Mouse (Mus musculus) megakaryocyte-erythroid progenitor cell, adult 5-6 weeks (primary cell): Measurements from ENCODE around the gene Wdr95. TPM values are rescaled to one million over a fixed set of nuclear protein-coding genes. Genes with fewer than 3 reads are reported as not detected.

Experiments
- ATAC-seq: replicated peaks from 2 replicates; pipeline ENCODE4 v1.8.0; 2016; ENCODE audit warnings: mild to moderate bottlenecking, inconsistent platforms; ENCODE audit not compliant: severe bottlenecking, poor library complexity, low FRiP score, low TSS enrichment
- total RNA-seq, 2 experiments: library from RNA; stranded (forward) in 1 of 2; stranded (reverse) in 1 of 2; fragments of 200-1000, 215-1000 nt in 1 of 2; fragments of >200 nt in 1 of 2; fragmentation: Nextera tagmentation in 1 of 2; gene quantifications; 2 replicates each; pipeline ENCODE4 v1.2.3; 2014 to 2017

The Wdr95 gene
- total RNA-seq, 2 experiments from 2014 or later: not detected

DNA sequence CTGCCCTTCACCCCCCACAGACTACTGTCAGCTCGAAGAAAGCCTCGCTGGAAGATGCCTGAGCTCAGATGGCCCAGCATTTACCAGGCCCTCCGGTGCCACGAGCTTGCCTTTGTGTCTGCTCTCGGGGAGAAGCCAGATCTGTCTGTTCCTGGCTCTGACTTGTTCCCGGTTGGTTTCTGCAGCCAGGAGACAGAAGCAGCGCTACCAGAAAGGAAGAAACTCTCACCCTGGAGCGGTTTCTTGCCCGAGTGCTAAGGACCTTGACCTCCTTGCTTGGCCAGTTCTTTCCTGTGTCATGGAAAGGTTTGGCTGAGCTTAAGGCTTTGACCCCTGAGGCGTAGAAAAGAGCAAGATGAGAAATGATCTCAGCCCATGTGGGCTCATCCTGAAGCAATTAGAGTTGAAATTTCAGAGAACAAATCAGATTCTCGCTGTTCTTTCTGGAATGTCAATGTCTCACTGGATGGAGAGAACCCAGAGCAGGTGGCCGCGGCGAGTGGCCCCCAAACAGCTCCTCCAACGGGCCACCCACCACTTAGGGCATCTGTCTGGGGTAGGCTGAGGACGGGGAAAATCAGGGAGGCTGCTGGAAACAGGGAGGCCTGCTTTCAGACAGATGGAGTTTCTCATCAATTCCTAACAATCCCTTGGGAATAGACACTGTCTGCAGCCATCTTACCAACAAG lies 83.1 kb downstream of the Wdr95 start:
- no peak for ATAC-seq

DNA sequence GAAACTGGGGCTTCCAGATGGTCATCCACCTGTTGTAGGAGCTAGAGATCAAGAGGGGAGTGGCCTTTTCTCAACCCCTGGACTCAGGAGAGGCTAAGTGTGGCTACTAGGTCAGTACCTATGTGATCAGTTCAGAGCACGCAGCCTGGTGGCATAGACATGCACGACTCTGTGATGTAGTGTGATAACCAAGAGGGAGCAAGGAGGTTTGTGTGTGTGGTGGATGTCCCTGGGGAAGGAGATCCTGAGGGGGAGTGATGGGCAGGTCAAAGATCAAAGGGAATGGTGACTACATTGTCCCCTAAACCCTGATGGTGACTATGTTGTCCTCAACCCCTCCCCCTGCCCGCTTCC lies 83.7 kb downstream of the Wdr95 start:
- ATAC-seq: no peak

DNA sequence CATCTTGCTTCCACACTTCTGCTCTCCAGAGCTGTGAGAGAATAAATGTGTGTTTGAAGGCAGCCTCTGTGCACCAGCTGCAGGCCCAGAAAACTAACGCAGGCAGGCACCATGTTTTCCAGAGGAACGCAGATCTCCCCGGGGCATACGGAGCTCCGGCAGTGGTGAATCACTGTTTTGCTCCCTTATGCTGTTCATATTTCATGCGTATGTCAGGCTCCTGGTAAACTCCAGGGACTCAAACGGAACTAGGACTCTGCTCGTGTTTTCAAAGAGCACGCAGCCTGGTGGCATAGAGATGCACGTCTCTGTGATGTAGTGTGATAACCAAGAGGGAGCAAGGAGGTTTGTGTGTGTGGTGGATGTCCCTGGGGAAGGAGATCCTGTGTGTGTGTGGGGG lies 84.3 kb downstream of the Wdr95 start:
- no peak for ATAC-seq

DNA sequence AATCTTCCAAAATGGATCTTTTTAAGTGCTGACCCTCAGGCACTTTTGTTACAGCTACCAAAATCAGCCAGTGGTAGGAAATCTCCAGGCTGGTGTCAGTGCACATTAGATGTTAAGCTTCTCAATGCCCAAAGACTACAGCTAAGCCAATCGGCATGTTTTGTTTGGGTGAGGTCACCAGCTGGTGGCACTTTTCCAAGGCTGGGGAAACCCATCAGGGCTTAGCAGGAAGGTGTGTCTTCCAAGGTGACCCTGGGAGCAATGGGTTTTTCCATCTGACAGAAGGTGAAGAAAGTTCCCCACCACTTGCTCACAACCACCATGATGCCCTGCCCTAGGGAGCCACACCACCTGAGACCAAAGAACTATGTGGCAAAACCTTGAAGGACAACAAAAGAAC lies 87.7 kb downstream of the Wdr95 start:
- no peak for ATAC-seq

DNA sequence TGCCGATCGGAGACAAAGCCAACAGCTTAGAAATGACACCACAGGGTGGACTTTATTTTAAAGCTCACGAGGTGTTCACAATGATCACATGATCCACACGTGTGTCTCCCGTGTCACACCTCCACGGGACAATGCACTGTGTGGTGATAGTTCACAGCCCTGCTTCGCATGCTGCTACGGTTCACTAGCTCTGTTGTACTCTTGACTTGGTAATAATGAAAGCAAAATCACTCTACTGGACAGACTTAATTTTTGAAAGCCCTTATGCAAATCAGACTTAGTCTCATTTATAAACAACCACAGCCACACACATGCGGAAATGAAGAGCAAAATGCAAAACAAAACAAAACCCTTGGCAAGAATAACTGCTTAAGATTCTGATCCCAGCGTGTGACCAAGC lies 88.3 kb downstream of the Wdr95 start:
- ATAC-seq: no peak

DNA sequence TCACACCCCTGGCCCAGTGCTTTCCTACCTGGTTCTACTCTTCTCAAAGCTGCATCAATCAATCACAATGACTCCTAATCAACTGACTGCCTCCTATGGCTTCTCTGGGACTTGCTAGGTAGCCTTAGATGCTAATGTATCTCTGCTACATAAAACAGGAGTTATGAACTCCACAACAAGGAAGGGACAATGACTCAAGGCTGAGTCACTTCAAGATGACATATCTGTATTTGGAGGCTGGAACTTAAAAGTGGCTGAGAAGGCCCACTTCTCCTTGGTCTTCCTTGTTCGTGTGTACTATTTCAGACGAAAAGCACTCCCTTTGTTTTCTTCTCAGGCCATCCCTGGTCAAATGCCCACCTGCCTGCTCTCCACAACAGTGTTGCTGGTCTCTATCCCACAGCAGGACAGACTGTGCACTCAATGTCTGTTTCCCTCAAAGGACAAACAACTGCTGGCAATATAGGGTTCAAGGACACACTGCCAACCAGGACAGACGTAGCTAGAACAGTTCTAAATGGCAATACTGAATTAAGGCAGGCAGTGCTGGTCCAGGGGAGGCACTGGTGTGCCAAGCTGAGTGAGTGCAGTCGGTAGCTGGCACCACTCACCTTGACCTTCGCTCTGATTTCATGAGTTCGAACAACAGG lies 89.4 kb downstream of the Wdr95 start:
- no peak for ATAC-seq

DNA sequence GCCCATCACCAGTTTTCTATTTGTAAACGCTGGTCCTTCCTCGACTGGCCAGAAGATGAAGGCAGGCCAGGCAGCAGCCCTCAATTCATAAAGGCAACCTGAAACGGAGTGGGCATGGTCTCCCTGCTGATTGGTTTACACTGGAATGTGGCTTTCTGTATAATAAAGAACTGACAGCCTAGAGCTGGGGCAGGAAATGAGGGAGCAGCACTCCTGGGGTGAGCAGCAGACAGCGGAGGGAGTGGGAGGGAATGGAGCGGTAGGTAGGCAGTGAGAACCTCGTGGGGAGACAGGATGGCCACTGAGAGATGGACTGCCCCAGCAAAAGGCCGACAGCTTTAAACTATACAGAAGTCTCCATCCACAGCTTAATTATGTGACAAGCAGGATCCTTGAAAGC lies 93.7 kb downstream of the Wdr95 start:
- no peak for ATAC-seq

DNA sequence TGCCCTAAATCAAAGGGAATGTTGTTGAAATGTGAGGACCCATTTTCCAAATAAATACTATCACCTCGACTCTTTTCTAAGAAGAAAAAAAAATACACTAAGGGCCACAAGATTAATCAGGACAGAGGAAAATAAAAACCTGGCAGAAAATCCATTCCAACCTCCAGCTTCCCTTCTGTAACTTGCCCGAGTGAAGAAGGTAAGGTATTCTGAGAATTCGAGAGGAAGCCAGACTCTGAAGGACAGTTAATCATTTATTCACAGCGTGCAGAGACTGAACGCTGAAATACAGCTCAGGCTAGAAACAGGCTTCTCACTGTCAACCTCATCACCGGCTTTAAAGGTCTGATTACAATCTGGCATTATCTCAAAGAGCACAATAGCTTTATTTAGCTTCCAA lies 94.2 kb downstream of the Wdr95 start:
- ATAC-seq: no peak

DNA sequence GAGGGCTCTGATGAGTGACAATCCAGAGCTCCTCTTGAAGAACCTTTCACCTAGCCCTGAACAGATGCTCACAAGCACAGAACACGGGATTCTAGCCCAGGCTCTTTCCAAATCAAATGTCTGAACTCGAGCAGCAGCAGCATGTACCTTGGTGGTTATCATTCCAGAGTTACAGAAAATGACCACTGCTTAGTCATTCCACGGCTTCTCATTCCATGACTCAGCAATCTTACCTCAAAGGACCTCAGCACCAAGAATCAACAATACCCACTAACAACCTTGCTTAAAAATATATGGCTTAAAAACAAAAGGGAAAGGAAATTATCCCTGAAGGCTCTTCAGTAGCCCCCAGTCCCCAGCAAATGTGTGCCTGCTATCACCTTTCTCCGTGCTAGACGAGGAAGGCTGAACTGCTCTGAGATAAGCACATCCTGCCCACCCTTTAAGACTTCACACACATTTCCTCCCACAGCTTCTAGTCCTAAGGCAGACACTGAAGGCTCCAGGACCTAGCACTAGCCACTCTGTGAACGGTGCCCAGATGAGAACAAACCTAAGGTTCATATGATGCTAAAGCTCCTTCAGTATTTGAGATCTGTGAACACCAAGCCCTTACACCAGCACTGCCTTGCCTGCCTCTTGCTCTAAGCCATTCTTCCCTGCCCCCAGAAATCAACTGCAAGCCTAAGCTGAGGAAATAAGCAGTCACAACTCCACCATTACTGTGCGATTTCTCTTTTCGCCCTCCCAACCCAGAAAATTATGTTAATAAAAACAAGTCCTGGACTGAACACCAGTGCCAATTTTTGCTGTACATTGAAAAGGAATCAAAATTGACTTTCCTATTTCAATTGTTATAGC lies 95.6 kb downstream of the Wdr95 start:
- peak; percentile 50 for ATAC-seq

DNA sequence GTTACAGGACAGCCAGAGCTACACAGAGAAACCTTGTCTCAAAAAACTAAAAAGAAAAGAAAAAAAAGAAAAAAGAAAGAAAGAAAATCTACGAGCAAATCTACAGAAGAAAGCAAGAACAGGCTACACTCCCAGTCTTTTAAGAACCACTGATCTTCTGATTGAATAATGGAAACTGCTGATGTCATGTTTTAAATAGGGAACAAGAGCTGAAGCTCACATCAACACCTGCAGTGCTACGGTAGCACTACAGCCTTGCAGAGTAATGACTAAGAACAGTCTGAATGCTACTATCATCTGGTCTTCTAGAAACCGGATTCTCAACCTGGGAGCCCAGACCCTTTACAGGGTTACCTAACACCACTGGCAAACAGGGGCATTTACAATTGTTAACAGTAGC lies 97.1 kb downstream of the Wdr95 start:
- ATAC-seq: no peak

DNA sequence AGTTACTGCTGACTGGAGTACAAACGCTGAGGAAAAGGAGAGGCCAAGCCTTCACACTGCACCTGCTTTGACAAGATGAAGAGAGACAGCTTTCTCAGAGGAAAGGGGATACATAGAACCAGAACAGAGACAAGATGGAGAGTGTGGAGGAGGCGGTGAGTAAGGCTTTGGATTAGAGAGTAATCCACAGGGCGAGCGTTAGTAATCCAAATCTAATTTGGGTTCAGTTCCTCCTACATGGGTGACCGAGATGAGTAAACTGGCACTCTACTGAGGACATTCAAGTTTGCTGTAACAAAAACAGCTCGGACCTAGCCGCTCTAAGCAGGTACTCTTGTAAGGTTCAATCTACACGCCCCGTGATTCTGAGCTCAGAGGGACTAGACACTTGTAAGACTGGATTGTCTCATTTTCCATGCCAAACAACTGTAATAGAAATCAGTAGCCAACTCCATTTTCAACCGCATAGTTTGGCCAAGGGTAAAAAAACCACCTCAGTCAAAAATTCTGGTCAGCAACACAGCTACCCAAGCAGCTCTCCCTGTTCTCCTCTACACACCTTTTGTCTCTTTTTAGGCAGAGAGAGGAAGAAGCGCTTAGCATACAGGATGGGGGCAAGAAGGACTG lies 106.0 kb downstream of the Wdr95 start:
- ATAC-seq: no peak

DNA sequence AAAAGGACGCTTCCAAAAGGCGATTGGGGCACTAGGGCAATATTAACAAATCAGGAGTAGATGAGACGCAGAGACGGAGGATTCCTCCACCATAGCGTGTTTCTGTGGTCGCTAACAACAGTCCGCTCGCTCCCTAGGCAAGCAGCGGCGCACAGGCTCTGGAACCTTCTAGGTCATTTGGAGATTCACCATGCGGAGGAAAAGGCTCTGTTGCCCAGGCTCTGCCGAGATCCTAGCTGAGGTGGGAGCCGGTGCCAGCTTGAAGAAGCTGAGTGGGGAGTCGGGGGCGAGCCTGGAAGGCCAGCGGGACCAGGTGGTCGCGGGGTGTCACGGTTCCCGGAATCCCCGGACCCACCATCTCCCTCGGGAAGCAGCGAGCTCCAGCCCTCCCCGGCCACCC lies 107.1 kb downstream of the Wdr95 start:
- peak; percentile 7; the same call in 1 of the 2 replicates for ATAC-seq

DNA sequence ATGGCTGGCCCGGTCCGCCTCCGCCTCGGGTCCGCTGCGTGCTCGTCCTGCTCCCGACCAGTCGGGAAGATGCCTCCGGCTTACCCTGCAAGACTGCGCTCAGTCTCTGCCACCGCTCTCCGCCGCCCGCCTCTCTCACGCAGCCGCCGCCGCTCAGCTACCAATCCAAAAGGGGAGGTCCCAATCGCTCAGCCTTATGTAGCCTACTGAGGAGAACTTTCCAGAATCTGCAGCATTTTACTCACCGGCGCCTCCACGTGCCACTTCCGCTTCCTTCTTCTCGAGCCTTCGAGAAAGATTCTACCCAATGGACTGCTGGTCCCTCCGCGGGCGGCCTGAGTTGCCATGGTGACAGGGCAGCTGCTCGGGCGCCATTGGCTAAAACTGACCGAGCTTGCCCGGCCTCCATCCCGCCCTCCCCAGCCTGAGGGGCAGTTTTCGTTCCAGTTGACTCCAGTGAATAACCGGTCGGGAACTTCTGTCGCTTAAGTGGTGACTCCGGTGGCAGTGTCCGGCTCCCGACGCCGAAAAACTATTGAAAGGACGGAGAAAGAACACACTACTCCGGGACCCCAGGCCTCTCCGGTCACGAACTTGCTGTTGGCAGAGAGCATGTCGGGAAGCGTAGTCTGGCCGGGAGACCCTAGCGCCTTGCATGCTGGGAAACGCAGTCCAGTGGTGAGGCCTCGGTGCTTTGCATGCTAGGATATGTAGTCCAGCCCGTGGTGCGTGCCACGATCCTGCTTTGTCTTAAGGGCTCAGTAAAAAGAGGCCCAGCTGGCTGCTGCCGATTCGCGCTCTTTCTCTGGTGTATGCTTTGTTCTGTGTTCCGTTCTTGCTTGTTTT lies 107.8 kb downstream of the Wdr95 start, which contains the start of gene Hsph1:
Gene Hsph1 (minus strand): TSS at position 302 of the 846 bp plus-strand sequence.
- peak; percentile 91 for ATAC-seq

DNA sequence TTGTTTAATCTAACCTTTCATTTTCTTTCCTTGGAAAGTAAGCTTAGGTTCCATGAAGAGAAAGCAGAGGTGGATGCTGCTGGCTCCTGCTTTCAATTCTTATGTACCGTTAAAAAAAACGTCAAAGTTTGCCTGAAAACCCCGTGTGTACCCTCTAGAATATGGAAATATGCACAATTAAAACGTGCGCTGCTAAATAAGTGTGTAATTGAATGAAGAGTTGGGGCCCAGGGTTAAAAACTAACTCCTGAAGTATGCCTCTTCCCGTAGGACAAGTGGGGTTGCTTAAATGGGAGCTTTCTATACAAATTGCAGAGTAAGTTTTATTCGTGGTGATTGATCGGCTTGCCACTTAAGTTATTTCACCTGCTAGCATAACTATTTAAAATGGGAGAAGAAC lies 108.8 kb downstream of the Wdr95 start:
- no peak for ATAC-seq

DNA sequence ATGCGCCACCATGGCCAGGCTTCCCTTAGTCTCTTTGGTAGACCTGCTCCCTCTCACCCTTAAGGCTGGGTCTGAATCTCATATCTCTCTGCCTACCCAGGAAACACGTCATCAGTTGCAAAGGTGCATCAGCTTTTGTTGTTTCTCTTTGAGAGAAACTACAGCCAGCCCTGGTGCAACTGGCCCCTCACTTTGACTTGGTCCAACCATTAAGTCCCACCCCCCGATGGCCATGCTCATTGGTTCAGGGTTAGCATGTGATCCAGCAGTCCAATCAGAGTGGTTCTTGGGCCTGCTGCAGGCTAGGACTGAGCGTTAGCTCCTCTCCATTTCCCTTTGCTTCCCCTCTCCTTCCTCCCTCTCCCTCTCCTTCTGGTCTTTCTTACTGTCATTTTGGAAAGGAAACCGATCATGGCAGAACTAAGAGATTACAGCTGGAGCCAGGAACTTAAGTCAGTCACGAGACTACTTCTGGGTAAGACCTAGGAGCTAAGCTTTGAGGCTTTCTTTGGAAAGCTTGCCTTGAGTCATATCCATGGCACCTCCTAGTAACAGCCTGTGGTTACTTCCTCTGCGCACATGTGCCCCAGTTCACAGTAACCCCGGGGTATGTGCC lies 112.9 kb downstream of the Wdr95 start:
- 0 out of 2 replicates have a peak, but pooled peaks have one; percentile 43 for ATAC-seq

DNA sequence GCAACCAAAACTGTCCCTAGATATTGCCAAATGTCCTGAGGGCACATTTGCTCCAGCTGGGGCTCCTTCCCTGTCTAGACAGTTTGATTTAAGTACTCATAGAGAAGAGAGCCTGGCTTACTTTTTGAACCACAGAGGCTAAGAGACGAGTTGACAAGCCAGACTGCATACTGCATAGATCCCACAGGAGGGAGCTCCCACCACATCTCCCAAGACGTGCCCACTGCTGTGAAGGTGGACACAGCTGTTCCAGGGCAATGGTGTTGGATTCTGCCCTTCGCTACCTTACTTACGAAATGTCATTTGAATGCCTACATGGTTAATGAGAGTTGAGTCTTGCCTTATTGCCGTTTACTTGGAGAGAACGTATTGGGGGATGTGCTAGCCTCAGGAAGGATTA lies 113.9 kb downstream of the Wdr95 start:
- ATAC-seq: peak; percentile 70

DNA sequence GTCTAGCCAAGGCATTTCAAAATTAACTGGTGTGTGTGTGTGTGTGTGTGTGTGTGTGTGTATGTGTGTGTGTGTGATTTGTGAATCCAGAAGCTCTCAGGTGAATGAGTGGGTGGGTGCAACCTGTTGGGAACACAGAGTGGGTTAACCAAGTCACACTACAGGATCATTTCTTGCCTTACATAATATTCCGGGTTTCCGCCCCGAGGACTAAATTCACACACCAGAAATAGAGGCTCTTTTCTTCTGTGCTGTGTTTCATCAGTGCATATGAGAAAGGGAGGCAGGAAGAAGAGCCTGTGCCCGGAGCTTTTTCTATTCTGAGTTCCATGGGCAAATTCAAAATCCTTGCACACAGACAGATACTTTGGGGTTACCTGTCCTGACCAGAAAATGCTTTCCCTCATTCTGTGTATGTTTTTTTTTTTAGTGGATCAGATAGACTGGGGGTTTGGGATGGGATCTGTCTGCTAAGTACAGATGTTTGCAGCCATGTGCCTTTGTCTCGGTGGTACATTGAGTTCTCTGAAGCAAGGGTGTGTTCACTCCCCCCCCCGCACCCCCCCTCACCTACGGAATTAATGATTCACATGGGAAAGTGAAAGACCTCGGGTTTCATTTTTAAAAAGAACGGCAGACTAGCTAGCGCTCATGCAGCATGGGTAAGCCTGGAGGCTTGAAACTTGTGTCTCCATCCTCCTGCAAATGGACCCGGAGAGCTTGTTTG lies 114.5 kb downstream of the Wdr95 start:
- no peak for ATAC-seq
